Mouse (Mus musculus): ENCODE data around the gene R3hdm2.
A peak's percentile ranks its signal among the peaks of the same experiment; 100 is the strongest.

Gene R3hdm2

DNA sequence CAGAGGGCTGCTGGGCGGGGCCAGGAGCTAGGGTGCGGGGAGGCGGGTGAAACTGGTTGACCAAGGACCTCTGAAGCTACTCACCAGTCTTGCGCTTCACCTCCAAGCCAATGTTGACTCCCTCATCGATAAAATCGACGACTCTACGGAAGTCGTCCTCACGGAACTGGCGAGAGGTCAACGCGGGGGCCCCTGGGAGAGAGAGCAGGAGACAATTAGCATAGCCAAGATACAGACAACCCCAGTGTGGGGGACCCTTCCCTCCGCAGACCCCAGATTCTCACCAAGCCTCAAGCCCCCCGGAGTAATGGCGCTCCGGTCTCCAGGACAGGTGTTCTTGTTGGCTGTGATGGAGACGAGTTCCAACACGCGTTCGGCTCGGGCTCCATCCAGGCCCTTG, 137.8 kb downstream of the R3hdm2 start:
- no peak for DNase-seq (ENCODE audit: low spot score in 2 of 2)

DNA sequence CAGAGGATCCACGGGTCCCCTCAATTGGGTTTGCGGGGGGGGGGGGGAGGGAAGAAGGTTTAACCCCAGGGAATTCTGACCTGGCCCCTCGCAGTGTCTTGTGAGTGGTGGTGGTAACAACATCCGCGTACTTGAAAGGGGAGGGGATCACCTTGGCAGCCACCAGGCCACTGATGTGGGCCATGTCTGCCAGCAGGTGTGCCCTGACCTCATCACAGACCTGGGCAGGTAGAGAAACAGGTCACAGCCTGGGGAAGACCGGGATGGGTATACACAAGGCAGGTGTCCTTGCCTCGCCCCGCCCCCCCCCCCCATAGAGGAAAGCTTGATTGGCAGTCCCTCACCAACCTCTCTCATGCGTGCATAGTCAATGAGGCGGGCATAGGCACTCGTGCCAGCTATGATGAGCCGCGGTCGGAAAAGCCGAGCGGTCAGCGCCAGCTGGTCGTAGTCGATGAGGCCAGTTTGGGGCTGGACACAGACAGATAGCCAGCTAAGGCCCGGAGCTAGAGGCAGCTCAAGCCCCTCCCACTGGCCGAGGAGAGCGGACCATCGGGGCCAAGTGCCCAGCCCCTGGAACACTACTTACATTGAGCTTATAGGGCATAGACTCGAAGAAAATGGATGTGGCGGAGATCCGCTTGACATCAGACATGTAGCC, 139.0 kb downstream of the R3hdm2 start:
- DNase-seq (ENCODE audit: low spot score in 2 of 2) = no peak

DNA sequence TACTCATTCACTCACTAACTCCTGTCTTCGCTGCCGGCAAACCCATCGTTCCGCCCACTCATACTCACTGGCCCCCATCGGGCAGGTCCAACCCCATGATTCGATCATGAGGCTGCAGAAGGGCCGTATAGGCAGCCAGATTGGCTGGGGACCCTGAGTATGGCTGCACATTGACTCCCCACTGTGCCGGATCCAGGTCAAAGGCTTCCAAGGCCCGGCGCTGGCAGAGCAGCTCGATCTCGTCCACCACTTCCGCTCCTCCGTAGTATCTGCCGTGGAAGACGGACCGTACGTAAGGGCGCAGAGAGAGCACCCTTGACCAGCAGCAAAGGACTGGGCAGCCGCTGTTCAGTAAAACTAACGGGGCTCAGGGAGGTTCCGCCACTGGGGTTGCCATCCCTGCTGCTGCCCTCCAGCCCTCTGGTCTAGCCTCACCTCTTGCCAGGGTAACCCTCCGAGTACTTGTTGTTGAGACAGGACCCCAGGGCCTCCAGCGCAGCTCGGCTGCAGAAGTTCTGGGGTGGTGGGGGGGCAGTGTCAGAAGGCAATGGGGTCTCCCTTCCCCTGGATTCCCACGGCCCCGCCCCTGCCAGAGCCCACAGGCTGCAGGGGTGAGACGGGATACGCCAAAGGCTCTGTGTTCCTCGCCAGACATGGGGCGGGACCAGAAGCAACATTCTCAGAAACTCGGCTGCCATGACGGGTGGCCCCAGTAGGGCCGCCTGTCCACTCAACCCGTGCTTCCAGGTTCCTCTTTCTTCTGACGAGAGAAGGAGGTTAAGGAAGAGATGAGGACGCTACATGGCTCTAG, 140.0 kb downstream of the R3hdm2 start:
- no peak for DNase-seq (ENCODE audit: low spot score in 2 of 2)

DNA sequence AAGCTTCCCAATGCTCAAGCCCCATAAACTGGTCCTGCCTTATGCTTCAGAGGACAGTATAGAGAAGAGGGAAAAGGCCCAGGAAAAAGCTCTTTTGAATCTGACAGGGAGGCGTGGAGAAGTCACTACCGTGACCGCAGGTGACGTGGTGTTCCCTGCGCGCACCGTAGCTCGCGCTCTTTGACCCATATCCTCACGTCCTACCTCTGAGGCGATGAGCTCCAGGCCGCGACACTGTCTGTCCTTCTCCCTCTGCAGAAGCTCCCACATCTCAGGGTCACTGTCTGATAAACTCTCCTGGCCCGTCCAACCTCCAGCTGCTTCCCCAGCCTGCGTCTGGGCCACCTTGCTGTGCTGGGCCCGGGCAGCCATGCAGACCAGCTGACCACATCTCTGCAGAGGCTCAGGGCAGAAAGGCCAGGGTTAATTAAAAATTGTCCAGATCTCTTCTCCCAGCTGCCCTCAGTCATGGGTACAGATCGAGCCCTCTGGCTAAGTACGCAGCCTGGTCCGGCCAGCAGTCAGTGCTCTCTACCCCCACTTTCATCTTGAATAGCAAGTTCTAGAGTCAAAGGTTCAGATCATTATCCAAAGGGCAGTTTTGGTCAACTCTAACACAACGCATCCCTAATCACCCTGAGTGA, 140.7 kb downstream of the R3hdm2 start:
- DNase-seq (ENCODE audit: low spot score in 2 of 2) = no peak

DNA sequence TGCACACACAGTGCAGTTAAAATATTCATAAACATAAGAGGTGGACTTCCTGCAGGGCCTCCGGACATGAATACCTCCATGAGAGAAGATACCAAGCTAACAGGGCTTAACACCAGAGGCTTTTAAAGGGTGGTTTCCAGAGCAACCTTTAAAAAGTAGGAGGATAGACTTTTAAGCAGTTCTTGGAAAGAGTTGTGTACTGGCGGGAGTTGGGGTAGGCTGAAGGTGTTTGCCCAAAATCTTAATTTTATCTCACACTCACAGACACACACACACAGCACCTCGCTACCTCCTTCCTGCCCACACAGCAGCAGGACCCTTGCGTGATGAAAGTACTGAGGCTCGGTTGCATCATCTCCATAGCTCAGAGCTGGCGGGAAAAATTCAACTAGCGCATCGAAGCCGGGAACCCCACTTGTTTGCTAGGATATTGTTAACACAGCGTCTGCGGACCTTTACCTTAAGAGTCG, 141.5 kb downstream of the R3hdm2 start:
- DNase-seq (ENCODE audit: low spot score in 2 of 2) = no peak

DNA sequence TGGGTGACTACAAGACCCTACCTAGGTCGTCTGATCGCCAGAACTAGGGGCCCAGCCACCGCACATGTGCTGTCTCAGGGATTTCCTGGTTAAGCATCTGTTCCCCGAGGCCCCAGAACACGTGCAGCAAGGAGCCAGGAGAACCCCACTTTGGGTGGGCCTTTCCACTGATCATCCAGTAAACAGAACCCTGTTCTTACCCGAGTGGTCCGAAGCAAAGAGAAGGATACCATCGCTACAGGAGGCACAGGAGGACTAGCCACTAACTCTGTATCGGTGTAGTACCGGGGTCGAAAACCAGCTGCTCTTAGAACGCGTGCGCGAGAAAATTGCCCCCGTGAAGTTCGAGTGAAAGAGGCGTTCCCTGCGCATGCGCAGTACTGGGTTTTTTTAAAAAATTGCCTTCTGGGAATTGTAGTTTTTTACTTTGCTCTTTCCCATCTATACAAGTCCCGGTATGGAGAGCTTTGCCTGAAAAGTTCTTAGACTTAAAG, 142.0 kb downstream of the R3hdm2 start, which contains the start of gene Shmt2:
Shmt2 (minus strand) TSS at position 357 of the 494 bp plus-strand sequence.
- peak; percentile 66 to 78 for DNase-seq (ENCODE audit: low spot score in 2 of 2)

DNA sequence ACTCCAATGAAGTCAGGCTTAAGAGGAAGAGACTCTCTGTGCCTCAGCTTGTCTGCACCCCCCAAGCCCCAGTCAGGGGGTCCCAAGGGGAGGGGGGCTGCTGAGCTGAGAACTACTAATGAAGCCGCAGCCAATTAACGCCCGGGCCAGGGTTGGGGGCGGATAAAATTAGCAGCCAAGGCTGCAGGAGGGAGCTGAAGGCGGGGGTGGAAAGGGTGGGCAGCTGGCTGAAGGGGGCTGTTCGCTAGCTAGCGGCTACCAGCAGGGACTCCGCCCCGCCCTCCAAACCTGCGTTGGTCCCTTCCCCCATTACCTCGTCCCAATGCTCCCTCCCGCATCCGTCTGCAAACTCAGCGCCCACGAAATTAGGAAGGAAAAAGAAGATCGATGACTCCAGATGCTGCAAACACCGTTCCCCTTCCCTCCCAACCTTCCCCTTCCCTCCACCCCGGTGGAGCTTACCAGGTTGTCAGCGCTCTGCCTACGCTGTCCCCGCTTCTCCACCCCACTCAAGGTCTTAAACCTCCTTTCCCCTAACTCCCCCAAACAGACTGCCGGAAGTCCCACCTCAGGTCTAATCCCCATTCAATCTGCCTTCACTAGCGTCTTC, 144.6 kb downstream of the R3hdm2 start:
- no peak for DNase-seq (ENCODE audit: low spot score in 2 of 2)

DNA sequence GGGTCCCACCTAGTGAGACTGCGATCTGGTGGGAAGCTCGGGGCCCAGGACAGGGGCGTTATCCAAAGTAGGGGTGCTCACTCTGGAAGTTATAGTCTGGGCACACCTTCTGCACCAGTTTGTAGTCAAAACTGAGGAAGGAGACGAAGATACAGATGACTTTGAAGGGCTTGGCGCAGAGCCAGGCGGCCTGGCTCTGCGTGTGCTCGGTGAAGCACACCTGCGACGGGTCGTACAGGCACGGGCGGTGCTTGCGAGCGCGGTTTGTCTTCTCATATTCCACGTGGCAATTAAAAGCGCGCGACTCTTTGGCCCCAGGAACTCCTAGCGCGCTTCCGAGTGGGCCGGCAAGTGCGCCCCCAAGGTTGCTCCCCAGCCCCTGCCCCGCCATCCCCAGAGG, 145.9 kb downstream of the R3hdm2 start:
- DNase-seq (ENCODE audit: low spot score in 2 of 2) = no peak

DNA sequence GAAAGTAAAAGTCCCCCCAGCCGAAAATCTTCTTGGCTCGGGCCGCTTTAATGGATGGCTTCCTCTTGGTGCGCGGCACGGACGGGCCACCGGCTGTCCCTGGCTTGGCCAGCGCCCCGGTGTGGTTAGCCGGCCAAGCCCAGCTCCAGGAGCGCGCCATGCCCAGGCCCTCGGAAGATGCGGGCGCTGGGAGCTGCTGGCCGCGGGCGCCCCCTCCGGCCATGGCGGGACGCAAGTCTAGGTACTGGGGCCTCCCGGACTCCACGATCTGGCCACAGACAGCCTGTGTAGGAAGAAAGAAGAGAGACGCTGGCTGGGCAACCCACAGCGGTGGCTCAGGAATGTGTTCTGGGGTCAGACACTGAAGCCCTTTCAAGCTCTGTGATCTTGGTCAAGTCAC, 146.6 kb downstream of the R3hdm2 start:
- peak in 1 of 2 experiments; percentile 47 for DNase-seq (ENCODE audit: low spot score in 2 of 2)

DNA sequence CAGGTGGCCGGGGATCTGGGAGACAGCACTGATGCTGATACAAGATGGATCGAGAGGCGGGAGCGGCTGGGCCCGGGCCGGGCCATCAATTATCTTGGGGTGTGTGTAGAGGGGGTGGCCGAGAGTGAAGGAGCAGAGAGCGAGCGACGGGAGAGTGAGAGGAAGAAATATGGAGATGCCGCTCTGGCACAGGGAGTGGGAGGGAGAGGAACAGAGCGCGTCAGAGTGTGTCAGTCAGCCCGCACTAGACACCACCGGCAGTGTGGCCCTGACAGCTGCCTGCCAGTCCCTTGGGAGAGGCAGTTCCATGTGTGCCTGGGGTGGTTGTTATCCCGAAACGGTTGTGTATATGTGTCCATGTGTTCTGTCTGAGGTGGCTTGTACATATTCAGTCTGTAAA, 147.4 kb downstream of the R3hdm2 start:
- DNase-seq (ENCODE audit: low spot score in 2 of 2) = no peak

DNA sequence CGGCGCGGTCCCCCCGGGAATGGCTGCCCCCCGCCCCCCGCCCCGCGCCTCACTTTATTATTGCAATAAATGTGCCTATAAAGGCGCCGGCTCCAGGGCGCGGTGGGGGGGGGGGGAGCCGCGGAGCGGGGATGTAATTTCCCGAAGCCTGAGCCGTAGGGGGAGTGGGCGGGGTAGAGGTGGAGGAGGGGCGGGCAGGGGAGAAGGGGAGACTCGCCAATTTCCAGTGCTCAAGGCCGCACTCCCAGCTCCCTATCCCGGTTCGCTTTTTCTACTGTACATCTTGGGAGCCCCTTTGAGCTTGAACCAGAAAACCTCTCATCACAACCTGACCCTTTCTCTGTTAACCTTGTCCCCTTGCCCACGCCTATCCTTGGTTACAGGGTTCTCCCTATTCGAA, 150.8 kb downstream of the R3hdm2 start:
- DNase-seq (ENCODE audit: low spot score in 2 of 2) = no peak

DNA sequence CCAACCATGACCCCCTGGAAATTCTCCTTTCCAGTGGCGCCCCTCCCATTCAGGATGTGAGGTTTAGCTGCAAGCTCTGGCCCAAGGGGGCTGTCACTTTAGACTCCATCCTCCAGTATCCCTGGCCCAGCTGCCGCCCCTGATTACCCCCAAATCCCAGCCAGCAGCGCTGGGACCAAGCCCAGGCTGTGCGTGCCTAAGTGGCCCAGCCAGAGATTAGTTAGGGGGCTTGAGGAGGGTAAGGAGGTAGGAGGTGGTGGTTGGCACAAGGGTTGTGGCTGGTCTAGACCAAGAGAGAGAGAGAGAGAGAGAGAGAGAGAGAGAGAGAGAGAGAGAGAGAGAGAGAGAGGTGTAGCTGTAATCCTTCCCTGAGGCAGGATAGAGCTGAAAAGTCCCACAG, 151.4 kb downstream of the R3hdm2 start:
- DNase-seq (ENCODE audit: low spot score in 2 of 2) = no peak

DNA sequence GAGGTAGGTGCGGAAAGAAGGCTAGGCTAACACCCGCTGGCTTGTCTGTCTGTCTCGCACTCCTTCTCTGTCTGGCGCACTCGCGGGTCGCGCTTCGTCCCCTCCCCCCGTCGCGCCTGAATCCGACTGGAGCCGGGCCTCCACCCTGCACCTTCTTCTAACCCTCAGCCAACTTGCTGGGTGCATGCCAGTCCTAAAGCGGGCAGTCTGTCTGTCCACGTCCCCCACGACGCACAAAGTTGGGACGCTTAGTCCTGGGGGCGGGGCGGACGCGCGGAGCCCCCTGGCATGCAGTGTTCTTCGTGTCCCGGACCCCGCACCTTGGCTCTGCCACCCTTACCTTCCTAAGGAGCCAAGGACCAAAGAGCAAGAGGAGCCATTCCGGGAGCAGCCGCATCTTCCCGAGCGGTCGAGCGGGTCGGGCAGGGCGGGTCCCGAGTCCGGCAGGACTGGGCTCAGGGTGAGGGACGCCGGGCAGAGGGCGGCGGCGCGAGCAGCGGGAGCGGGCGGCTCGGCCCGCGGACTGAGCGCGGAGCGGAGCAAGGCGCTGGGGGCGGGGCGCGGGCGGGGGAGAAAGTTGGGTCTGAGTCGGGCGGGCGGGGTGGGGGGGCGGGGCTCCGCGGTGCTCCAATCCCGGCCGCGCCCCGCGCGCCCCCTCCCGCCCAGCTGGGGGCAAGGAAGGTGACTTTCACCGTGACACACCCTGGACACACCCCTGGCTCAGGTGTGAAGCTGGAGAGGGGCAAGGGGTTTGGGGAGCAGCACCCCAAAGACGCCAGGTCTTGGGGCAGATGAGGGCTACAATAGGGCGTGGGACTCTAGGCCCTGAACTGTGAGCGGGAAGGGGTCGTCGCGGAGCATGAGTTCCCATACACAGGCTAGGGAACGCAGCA, 154.2 kb downstream of the R3hdm2 start, which contains the start of gene Nxph4:
Nxph4 (minus strand) TSS at position 524 of the 893 bp plus-strand sequence.
- no peak for DNase-seq (ENCODE audit: low spot score in 2 of 2)

DNA sequence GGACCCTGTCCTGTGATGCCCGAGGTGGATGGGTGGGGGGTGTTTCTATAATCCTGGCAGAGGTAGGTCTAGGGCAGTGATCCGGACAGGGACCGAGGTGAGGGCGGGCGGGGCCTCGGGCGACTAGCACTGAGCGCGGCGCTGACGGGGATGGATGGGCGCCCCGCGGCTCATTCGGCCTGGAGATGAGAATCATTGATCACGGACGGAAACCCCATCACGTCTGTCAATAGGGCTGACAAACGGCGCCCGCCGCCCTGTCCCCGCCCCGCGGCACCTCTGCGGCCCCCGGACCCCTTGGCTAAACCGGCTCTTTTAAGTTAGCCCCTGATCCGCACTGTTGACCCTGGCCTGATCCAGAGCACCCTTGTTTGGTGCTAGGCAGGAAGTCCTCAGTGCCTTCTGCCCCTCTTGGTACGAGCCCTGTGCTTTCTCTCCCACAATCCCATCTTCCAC, 154.8 kb downstream of the R3hdm2 start:
- no peak for DNase-seq (ENCODE audit: low spot score in 2 of 2)

DNA sequence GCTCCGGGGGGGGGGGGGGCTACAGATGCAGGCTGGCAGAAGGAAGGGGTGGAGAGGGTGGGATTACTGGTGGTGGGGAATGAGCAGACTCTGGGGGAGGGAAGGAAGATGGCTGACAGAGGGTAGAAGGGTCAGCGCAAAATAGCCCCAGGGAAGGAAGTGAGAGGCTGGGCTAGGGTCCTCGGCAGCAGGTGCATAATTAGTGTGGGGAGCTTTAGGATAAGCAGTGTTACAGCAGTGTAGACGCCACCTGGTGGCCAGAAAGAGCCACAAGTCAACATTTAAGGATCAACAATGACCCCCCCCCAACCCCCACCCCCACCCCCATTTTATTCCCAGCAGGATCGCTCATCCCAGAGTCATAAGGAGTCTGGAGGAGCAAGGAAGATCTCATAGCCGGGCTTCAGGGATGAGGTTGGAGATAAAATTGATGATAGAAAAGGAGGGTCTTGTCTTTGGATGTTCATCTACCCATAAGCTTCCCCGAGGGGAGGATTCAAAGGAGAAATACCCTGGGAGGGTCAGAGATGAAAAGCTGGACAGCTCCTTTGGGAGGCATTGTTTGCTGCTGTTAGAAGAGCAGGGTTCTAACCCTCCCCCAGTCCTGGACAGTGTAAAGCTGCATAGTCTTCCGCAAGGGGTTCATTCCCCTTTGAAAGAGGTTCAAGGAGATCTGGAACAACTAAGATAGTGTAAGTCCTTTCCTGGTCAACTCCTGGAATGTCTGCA, 156.6 kb downstream of the R3hdm2 start:
- DNase-seq (ENCODE audit: low spot score in 2 of 2) = no peak

DNA sequence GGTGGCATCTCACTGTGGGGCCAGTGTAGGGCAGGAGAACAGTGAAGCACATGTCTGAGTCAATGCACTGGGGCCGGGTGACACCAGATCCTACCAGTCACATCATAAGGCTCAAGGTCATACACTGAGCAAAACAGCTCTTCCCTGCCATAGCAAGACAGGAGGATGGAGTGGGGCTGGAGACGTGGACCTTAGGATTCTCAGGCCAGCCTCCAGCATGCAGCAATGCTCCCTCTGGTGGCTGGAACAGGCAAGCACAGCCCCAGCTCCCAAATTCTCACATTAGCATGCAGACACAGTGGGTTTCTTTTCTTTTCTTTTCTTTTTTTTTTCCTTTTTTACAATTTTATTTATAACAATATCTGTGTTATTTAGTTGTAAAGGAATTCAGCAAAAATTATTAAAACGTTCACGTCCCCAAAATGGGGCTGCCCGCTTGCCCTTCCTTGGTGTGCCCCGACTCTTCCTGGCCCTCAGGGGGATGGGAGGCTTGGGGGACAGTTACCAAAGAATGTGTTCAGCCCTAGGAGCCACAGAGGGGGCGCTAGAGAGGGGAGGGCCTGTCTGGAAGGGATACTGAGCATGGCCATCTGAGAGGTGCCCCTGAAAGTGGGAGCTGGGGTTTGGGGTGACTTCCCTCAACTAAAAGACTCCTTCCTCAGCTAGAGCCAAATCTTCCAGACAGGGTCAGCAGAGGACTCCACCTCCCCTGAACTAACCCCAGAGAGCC, 157.9 kb downstream of the R3hdm2 start:
- peak; percentile 60 to 68 for DNase-seq (ENCODE audit: low spot score in 2 of 2)

DNA sequence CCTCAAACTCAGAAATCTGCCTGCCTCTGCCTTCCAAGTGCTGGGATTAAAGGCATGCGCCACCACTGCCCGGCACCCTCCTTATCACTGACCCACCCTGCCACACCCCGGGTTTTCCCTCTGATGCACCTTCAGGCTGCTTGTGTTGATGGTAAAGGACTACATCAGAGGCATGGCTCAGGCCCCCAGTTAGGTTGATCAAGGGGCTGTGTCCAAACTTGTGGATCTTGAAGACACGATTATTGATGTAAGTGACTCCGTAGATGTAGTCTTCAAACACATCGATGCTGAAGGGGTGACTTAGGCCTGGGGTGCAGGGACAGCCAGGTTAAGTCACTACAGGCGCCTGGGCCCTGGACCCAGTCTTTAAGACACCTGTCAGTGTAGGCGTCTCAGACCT, 161.4 kb downstream of the R3hdm2 start:
- DNase-seq (ENCODE audit: low spot score in 2 of 2) = no peak

DNA sequence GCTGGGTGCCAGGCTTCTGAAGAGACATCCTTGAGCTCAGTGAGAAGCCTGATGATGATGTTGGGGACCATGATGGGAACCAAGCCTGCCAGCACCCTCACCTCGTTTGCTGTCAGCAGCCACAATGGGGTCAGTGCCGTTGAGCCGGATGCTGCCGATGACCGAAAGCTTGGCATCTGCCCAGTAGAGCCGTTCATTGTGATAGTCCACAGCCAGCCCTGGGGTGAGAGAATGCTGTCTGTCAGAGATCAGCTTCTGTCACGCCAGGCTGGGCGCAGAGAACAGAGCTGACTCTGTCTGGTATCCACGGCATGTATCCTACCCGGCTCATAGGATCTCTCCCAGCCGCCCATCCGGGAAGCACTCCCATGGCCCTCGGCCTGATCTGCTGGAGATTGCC, 162.0 kb downstream of the R3hdm2 start:
- no peak for DNase-seq (ENCODE audit: low spot score in 2 of 2)

DNA sequence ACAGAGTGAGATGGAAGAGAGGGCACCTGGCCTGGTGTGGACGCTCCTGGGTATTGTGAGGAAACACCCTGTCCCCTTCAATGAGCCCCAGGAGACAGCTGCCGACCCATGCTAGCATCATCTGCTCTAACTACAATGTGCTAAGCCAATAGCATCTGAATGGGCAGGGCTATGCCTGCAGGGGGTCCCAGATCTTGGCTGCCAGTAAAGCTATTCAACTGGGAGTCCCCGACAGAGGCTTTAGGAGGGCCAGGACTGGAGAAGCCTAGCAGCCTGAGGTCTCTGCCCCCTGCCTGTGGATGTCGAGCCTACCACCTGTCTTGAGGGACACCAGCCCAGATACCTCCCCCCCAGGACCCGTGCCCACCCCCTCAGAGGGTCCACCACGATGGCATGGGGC, 162.6 kb downstream of the R3hdm2 start:
- DNase-seq (ENCODE audit: low spot score in 2 of 2) = no peak

Data from urinary bladder, postnatal 36 days (tissue).